Mouse (Mus musculus) 3T3-L1 (cell line): ENCODE measurements around the gene Cwc25.
A peak's percentile ranks its signal among the peaks of the same experiment; 100 is the strongest.
"Not testable (repeated sequence)": the region's sequence is repeated elsewhere in the genome, so short reads cannot be mapped to it uniquely, and the experiment has no call there.

ENCODE experiments used
- DNase-seq: peaks from one replicate; pipeline ENCODE4 v3.0.0-alpha.2; 2015; ENCODE audit warnings: low read depth, low spot score

Cwc25 gene

DNA sequence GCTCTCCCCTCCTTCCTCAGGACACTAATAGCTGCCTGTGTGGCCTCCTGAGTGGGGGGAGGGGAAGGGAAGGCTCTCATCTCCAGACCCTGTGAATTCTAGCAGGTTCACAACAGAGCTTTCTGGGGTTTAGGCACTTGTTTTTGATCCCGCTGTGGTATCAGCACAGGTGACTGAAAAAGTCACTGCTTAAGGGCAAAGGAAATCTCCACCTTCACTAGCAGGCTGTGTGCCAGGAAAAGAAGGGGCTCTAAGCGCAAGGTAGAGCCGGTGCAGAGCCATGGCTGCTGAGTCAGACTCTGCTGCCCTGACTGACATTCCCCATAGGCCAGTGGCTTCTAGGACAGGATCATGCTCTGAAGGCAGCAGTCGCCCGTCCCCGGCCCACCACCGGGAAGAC lies 37.6 kb downstream of the Cwc25 start:
- no peak for DNase-seq

DNA sequence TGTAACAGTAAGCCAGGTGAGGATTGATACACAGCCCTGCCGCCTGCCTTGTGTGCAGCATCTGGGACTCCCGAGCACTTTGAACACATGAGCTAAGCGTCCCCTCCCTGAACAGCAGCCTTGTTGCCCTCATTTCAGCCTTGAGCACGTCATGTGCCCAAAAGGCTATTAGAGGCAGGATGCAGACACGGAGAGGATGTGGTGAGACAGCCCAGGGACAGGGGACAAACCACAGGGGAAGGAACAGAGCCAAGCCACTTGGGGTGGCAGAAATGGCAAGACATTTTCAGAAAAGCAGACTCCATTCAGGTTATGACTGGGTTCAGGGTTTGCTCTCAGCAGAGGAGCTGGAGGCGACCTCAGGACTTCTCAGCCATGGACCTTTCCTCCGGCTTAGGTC lies 38.0 kb downstream of the Cwc25 start:
- DNase-seq: no peak

DNA sequence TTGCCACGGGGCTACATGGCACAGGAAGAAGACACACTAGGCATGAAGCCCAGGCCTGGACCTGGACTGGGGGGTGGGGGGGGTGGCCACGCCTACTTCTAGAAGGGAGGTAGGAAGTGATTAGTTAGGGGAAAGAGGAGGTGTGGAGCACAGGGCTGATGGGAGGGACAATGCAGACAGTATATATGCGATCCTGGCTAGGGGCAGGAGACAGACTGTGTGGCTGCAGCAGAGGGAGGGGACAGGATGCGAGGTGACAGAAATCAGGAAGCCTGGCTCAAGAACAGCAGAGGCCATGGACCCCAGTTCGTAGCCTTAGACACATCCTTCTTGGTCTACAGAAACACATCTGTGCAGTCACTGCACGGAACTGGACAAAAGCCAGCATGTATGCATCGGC lies 42.6 kb downstream of the Cwc25 start:
- no peak for DNase-seq

DNA sequence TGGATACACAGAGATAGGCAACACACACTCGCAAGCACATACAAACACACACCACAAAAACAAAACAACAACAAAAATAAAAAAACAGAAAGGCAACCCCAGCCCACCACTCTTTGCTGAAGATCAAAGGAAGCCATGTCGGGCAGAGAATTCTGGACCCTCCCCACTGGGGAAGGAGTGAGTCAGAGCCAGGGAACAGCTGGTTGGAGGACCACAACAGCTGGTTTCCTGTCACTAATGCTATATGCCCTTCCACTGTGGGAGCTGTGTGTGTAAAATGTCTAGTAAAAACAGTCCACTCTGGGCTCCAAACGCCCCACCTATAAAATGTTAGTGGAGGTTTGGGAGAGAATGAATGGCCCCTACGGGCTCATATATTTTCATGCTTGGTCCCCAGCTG lies 45.0 kb downstream of the Cwc25 start:
- DNase-seq: no peak

DNA sequence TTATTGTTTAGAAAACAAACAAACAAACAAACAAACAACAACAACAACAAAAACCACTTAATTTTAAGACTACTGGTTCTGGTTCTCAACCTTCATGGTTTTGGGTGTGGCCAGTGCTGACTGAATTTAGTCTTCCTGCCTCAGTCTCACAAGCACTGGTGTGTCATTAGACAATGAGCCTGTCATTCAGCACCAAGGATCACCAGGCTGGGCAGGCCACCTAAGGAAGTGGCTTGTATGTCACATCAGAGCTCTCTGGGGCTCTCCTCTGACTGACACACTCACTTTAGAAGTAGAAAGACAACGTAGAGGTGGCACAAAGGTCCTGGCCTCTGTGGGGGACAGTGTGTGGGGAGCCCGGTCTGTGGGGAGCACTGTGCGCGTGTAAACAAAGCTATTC lies 47.3 kb downstream of the Cwc25 start:
- no peak for DNase-seq

DNA sequence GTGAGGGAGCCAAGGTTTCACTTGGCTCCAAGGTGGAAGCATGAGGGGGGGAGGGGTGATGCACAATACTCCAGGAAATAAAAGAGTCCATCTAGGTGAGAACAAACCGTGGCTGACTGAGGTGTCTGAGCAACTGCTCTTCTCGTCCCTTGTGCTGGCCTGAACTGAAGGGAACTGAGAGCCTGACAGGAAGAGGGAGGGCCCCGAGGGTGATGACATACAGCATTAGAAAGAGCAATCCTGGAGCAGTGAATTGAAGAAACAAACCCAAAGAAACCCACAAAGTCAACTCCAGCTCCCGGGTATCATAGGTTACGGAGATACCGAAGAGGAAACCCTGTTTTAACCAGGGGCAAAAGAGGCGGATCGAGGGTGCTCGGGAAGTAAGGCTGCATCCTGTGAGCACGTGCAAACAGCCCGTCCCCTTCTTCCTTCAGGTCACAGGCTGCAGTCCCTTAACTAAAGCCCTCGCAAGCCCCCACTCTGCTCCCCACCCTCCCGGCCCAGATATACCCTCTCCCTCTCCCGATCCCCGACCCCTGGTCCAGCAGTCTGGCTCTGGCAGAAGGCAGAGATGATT lies 48.0 kb downstream of the Cwc25 start:
- no peak for DNase-seq

DNA sequence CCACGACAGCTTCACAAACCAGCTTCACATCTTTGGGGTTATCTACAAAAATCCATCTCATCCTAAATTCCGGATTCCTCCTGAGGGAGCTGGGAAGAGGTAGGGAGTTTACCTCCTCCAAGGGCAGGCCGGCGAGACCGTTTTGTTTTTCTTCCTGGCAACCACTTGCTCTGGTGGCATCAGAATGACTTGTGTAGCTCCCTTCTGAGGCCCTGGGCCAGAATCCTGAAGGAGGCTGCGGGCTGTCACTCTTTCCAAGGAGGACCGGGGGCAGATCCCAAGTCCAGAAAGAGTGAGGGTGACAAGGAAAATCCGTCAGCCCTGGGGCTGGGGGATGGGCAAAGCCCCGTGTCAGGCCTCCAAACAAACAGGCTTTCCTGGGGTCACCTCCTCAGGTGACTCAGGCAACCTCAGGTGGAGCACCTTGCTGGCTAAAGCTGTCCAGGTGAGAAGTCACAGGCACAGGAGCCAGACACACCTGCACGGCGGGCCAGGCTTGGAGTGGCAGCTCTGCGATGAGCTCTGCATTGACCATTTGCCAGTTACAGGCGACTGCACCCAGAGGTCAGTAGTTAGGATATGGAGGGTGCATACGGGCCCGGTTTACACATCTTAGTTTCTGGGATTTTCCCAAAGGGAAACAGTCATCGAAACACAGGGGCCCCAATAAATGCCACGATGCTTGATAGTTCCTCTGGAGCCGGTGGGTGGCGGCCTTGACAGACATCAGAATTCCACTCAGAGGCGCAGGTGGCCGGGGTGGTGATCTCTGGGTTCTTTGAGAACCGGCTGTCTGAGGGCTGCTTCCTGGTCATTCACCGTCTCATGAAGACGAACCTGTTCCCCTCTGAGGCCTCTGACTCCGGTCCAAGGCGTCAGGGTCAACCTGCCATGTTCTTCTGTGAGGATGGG lies 48.7 kb downstream of the Cwc25 start:
- no peak for DNase-seq

DNA sequence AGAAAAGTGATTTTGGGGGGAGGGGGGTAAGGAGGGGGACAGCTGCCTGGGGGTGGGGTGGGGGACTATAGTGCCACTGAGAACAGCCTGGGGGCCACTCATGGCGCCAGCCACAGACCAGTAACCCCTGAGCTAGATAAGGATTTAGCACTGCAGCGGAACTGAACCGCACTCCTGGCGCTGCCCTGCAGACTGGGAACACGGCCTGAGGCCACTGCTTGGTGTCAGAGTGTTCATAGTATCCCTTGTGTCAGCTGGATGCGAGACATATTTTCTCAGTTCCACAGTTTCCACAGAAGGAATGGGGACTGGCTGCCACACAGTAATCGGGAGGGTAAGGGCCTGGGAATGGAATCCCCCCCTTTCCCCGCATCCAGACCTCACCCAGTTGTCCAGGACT lies 50.3 kb downstream of the Cwc25 start:
- DNase-seq: no peak

DNA sequence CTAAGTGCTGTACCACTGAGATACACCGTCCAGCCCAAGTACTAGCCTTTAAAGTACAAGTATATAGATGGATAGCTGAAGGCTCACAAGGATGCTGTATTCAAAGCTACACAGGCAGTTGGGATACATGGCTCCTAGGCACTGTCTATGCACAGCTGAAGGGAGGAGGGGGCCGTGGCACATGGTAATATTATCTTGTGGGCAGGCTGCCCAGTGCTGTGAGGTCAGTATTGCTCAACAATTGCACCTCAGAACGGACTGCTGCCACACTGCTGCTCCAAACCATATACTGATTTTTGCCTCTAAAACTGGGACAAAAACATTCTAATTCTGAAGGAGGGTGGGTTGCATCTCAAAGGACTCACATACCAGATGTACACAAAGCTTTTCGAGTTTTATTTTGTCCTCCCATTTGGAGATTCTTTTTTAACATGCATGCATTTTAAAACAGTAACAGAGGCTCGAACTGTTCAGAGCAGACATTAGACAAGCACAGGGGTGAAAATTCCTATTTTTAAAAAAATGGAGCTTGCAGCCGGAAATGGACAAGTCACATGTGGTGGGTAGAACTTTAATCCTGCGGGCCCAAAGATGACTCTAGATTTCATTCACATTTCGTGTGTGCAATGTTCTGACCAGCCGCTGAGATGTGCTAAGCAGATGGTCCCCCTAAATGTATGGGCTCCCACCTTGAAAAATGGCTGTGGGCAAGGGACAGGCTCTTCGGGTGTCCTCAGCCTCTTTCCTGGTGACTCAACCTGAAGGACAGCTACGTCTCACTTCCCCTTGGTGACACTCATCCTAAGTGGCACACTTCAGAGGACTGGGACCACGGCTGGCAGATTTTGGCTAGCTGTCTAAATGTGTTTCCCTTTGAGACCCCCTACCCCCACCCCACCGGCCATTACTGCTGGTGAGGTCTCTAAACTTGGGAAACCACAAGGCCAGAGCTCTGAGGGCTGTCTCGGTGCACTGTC lies 51.3 kb downstream of the Cwc25 start:
- DNase-seq: peak; percentile 78

DNA sequence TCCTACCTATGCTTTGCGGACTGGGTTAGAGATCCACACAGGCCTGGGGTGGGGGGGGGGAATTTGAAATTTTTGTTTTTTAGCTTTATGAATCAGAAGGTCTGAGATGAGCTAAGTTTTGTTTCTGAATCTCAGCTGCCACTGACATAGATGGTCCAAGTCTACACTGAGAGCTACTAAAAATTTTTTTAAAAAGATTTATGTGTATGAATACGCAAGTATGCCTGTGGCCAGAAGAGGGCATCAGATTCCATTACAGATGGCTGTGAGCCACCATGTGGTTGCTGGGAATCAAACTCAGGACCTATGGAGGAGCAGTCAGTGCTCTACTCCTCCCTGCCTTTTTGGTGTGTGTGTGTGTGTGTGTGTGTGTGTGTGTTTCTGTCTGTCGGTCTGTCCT lies 52.0 kb downstream of the Cwc25 start:
- DNase-seq: peak; percentile 51

DNA sequence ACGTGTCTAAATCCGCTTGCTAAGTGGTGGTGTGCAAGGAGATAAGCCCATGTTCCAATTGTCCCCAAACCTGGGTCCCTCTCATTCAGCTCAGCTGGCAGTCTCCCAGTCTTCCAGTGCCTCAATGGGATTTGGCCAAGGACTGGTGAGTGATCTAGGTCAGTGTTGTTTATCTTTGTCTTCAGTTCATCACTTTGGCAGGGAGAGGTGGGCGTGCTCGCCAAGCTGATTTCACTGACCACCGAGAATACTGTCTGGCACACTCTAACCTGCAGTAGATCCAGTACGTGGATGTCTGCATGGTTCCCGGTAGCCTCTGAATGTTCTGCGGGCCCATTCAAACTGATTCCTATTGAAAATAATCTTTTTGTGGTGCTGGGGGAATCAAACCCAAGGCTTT lies 52.5 kb downstream of the Cwc25 start:
- no peak for DNase-seq

DNA sequence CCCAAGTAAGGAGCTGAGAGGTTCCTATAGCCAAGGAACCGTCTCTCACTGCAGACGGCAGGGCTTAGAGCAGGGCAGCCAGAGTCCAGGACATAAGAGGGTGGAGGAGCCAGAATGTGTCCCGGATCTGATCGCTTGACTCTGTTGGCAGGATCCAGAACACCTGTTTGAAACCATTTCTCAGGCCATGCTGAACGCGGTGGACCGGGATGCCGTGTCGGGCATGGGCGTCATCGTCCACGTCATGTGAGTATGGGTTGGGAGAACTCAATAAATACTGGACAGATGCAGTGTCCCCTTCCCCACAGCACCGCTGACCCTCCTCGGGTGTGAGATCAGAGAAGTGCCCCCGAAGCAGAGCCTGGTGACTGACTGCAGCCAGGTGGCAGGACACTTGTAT lies 54.1 kb downstream of the Cwc25 start:
- DNase-seq: no peak

DNA sequence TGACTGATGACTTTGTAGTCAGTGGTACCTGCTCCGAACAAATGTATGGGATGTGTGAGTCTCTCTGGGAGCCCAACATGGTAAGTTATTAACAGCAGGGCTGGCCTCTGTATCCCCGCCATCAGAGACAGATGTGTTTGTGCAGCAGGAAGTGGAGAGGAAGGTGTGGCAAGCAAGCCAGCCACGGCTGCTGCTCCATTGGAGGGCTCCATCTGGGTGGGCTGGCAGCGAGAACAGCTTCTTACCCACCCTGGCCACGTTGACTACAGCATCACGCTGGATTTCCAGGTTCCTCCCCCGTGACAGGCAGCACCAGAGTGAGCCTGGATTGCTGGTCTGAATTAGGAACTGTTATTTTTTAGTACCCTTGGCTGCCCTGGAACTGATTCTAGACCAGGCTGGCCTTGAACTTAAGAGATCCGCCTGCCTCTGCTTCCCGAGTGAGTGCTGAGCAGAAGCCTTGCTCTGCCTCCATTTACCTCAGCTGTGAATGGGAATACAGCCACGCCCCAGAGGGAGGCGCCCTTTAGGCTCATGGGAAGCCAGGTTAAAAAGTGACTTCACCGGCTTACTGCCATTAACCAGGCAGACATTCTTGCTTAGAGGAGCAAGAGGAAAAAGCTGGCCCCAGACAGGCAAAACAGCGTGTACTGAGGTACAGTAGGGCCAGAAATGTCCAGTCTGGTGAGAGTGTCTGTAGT lies 55.0 kb downstream of the Cwc25 start:
- no peak for DNase-seq

DNA sequence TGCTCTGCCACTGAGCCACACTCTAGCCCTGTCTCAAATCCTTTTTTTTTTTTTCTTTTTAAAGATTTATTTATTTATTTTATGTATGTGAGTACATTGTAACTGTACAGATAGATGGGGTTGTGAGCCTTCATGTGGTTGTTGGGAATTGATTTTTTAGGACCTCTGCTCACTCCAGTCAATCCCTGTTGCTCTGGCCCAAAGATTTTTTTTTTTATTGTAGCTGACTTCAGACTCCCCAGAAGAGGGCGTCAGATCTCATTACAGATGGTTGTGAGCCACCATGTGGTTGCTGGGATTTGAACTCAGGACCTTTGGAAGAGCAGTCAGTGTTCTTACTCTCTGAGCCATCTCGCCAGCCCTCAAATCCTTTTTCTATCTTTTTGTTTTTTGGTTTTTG lies 56.3 kb downstream of the Cwc25 start:
- not testable (repeated sequence) for DNase-seq

DNA sequence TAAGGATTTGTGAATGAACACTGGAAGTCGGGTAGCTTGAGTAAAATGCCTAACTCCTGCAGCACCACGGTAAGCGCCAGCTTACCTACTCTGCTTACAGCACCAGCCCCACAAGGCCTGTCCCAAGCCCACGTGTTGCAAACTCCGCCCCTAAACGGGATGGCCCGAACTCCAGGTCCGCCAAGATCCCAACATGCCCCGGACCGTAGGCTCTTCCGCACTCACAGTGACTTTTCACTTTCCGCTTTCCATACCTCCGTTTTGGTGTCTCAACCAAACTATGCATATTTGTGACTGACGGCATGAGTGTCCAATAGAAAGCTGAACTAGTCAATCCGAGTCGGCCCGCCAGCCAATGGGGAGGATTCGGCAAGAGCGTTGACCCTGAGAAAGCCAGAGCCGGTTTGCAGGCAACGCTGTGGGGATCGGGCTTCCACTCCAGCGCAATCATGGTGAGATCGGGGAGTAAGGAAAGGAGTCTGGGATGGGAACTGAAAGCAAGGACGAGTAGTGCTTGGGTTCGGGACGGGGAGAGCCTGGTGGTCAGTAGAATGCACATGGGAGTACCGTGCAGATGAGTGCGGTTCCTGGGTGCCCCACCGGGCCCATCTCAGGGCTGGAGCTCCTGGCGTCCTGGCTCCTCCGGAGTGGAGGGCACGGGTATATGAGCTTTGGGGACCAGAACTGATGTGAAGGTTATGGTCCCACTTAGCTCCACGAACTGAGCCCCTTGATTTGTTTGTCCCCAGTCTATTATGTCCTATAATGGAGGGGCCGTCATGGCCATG lies 63.1 kb downstream of the Cwc25 start, which contains the start of gene Psmb3:
Gene Psmb3, plus strand, starts transcription at position 361 of the 788 bp plus-strand sequence.
- DNase-seq: peak; percentile 100

DNA sequence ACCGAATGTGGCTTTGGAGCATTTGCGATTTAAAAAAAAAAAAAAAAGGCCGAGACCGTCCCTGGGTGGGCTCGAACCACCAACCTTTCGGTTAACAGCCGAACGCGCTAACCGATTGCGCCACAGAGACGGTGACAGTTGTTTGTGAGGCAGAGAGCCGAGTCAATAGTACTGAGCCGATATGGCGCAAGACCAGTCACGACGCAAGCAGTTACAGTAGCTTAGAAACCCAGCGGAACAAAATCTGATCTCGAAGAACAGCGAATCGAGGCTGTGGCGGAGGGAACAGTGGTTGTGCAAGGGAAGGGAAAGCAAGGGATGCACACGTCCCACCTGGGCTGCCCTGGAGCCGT lies 64.0 kb downstream of the Cwc25 start:
- peak; percentile 90 for DNase-seq

DNA sequence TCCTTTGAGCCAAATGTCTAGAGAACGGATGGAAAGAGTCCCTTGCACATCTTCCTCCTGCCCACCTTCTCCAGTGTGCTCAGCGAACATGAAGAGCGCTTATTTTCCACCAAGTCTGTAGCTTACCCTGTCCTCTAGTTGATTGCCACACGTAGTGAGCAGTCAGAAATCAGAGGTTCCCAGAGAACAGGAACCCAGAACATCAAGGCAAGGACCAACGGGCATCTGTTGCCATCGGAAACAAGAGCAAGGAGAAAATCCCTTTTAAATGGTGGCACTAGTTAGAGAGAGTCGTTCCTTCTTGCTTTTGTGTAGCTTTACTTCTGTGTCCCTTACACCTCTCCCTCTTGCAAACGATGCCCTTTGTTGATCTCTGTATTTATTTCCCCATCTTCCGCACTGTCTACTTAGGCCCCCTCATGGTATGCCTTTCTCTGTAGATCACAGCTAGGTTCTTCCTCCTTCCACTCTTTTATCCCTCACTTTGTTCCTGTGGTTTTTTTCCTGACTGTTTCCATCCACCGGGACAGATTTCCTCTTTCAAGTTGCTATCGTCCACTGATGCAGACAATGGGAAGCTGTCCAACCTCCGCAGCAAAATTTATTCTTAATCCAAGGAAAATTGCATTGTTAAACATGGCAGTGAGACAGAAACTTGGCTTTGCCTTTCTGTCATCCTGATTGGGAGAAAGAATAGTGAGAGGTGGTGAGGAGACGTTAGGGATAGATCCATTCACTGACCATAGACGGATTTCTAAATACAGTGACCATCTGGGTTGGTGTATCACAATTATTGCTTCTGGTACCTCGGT lies 64.6 kb downstream of the Cwc25 start:
- peak; percentile 29 for DNase-seq

DNA sequence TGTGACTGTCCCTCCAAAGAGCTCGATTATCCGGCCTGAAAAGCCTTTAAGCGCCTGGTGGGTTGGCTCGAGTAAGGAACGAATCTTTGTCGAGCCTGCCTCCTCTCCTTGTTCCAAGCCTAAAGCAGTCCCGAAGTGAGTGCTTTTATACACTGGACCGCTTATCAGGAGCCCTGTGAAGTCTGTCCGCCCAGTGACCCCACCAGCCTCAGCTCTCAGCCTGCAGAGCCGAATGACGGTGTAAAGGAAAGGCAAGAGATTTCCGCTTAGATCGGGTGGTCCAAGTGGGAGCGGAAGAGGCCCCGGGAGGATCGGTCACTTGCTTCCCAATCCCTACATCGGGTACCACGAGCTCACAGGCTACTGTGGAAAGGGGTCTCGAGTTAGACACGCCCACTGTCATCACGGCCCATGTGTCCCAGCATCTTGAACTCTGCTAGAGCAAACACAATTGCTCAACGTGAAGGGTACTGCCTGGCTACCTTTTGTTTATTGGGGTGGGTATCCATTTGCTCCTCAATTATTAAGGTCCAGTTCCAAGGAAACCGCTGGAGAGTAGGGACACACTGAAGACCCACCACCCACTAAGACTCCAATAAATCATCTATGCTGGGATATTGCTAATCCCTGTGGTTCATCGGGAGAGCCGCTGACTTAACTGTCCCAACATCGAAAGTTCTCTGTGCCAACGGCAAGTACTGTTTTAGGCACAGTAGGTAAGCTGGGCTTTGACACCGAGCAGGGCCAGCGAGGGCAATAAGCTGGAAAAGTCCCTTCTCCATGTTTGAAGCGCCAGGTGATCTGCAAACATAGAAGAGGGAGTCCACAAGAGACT lies 65.4 kb downstream of the Cwc25 start:
- DNase-seq: peak; percentile 58
